ENCODE assay signal across 9 mouse cellular contexts in genomic region chr12:79675440-79676176, GRCm38 (mm10).
A peak's percentile ranks its signal among the peaks of the same experiment; 100 is the strongest.
DNase-seq lines count a peak whose midpoint lies in the region; ATAC-seq and TF ChIP-seq lines count a peak whose summit lies in the region.
"Had no signal": no experiment of that assay in that cellular context is flagged by ENCODE, and none has a peak within 500 bp of the region (broad histone marks: within the 10 kb centered on the region; RNA-seq: fewer than 3 reads in every experiment).

No protein-coding gene starts in this region.

- no peaks in the 10 kb centered on the region; the same call in 1 of the 2 replicates for H3K4me1 ChIP-seq in liver, embryonic 16.5 days (ENCODE audit: control insufficient read depth, low read depth, low read length)

- no peak overlapping the region for H3K9ac ChIP-seq in liver, embryonic 16.5 days (ENCODE audit: low read depth, low read length)

- no peaks in the 10 kb centered on the region for H3K27me3 ChIP-seq in liver, embryonic 16.5 days (ENCODE audit: control insufficient read depth, insufficient read depth, low read depth, low read length)
- H3K27me3 ChIP-seq: Patski had no signal

- WGBS in liver, embryonic 16.5 days (ENCODE audit: insufficient replicate concordance) = 55% methylated on average over 13 of the region's 13 CpGs

- no peak for DNase-seq in liver
- DNase-seq in gastrocnemius, postnatal 10 days = peak; percentile 43
- DNase-seq in kidney, adult 8-10 months = peak; percentile 40 to 51
- DNase-seq in lung, postnatal 4 days = peak; percentile 62 to 81
- DNase-seq in left cerebral cortex, adult 2 months (ENCODE audit: extremely low spot score in 1 of 2, low spot score in 2 of 2) = no peak
- no peak for DNase-seq in cerebellum, adult 9-10 months

- ATAC-seq in liver, embryonic 16.5 days (ENCODE audit: low read depth) = peak; percentile 48; the same call in 1 of the 2 replicates
- no peak for ATAC-seq in erythroid progenitor cell, adult 5-6 weeks (replicated peaks; ENCODE audit: low FRiP score, poor library complexity, severe bottlenecking)
- ATAC-seq: Patski had no signal

- intact Hi-C loops in left cerebral cortex, adult 2 months (cut with DNase I) = no loop called here

- H3K36me3 ChIP-seq in liver, embryonic 16.5 days (ENCODE audit: control insufficient read depth, insufficient read depth) = no peaks in the 10 kb centered on the region

- H3K4me3 ChIP-seq in liver, embryonic 16.5 days (ENCODE audit: low read depth, low read length) = no peak overlapping the region
- no peak overlapping the region for H3K4me3 ChIP-seq in left cerebral cortex, adult 2 months

- H3K4me2 ChIP-seq in liver, embryonic 16.5 days (ENCODE audit: low read depth, low read length) = no peak overlapping the region

- no peak for TF ChIP-seq CTCF in left cerebral cortex, adult 2 months (IDR thresholded peaks at IDR 0.05)

- H3K9me3 ChIP-seq in liver, embryonic 16.5 days (replicated peaks; ENCODE audit: control insufficient read depth, low read length) = no peaks in the 10 kb centered on the region

- H3K27ac ChIP-seq in liver, embryonic 16.5 days (ENCODE audit: low read length) = peak overlapping the region; percentile 27; the same call in 1 of the 2 replicates
- H3K27ac ChIP-seq in left cerebral cortex, adult 2 months = no peak overlapping the region

Comparison
In these comparisons a context has a peak if more than half of its experiments do, and no peak if none do; other contexts are left out.
1. DNase-seq: peak in gastrocnemius, postnatal 10 days (single experiment), kidney, adult 8-10 months (2 of 2) and lung, postnatal 4 days (2 of 2); none in liver (single experiment), left cerebral cortex, adult 2 months (0 of 2) and cerebellum, adult 9-10 months (single experiment).